Mouse (Mus musculus) MEL (cell line): Measurements from ENCODE around the gene Gm5868.
A peak's percentile ranks its signal among the peaks of the same experiment; 100 is the strongest.

Source experiments
- CTCF ChIP-seq, 3 experiments: IDR thresholded peaks in 2 of 3; conservative IDR thresholded peaks in 1 of 3; 2 replicates each; pipeline ENCODE4 v1.5.1; 2011 to 2012; ENCODE audit warnings: low read length in 3 of 3, low read depth in 2 of 3, mild to moderate bottlenecking in 2 of 3, improper control_type of control experiment in 1 of 3, inconsistent platforms in 1 of 3, mixed read lengths in 1 of 3, moderate library complexity in 1 of 3; ENCODE audit not compliant: control insufficient read depth in 1 of 3, insufficient read depth in 1 of 3, poor library complexity in 1 of 3, severe bottlenecking in 1 of 3
- GABPA ChIP-seq: IDR thresholded peaks from 2 replicates; pipeline ENCODE4 v1.6.1; 2012; ENCODE audit warnings: low read depth, mild to moderate bottlenecking, inconsistent platforms, low read length, improper control_type of control experiment, moderate library complexity
- MAX ChIP-seq: IDR thresholded peaks from 2 replicates; pipeline ENCODE4 v1.6.1; 2011; ENCODE audit warnings: low read length, improper control_type of control experiment
- POLR2AphosphoS2 ChIP-seq: IDR thresholded peaks from 2 replicates; pipeline ENCODE4 v1.6.1; 2011; ENCODE audit warnings: low read length, improper control_type of control experiment

GRCm38 (mm10) chr5:72560976-72561628 is 26.2 kb downstream of the Gm5868 start:
- TF ChIP-seq CTCF (IDR thresholded peaks at IDR 0.05 in 2 of 3, conservative IDR thresholded peaks at IDR 0.05 in 1 of 3; ENCODE audit: control insufficient read depth in 1 of 3, insufficient read depth in 1 of 3, low read depth in 2 of 3, low read length in 3 of 3, poor library complexity in 1 of 3, severe bottlenecking in 1 of 3): no peak
- TF ChIP-seq GABPA: no peak
- TF ChIP-seq POLR2AphosphoS2: no peak
- TF ChIP-seq MAX: peak; percentile 75
